Mouse (Mus musculus) liver, adult 10 weeks (tissue): ENCODE results near the gene Golga5. TPM values are rescaled to one million over a fixed set of nuclear protein-coding genes. Genes with fewer than 3 reads are reported as not detected.

Source experiments
- polyA plus RNA-seq: library from polyadenylated mRNA; stranded (reverse); fragments of 350-450 nt; fragmentation: Illumina TruSeq; extraction: RNeasy Lipid Tissue Mini Kit (QIAGEN cat#74804); gene quantifications from one replicate; pipeline ENCODE4 v1.2.3, GENCODE M21; 2014; ENCODE audit warnings: low read depth, low replicate concordance

Golga5 gene
- polyA plus RNA-seq: 17.4 TPM

DNA sequence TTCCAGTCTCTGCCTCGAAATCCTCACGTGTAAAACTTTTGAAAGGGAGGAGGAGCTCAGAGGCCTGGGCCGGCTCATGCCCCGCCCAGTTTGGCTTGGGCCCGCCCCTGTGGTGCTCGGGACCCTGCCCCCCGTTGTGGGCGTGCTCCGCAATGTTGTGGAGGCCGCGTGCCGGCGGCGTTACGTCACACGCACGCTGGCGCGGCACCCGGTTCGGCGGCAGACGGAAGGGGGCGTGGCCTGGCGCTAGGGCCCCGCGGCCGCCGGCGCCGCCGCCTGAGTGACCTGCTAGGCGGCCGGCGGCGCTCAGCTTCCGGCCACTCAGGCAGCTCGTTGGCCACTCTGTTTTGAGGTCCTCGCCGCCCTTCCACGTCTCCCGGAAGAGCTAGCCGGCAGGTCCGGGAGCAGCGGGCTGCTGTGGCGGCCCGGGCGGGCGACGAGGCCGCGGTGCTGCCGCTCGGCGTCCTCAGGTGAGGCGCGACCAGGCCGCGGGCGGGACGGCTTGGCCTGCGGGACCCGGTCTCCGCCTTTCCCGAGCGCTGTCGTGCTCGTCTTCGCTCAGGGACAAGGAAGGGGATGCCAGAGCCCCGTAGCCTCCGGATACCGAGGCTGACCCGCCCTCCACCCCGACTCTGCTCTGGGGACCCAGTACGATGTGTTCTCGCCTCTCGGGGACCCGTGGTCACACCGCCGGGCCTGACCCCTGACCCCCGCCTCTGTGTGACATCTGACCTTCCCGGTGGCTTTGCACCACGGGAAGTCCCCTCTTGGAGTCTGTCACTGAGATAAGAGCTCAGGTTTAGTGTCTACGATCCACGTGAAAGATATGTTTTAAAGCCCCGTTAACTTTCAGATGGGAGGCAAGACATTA lies at the start of gene Golga5:
Gene Golga5, plus strand, starts transcription at position 242 of the 871 bp plus-strand sequence.

DNA sequence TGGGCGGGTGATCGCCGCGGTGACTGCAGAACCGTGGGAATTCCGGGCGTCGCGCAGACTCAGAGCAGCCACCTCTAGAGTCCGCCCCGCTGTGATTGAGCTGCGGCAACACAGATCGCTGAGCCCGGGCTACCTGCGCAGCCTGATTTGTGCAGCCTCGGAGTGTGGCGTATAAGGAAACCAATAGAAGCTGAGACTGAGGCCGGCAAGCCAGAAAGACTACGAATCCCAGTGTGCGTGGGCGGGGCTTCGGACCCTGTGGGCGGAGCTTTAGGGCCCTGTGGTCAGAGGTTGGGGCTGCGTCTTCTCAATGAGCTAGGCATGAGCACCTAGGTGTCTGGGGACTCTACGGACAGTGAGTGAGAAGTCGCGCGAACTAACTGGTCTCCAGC lies 29.3 kb upstream of the Golga5 start, which contains the start of gene Lgmn:
Gene Lgmn, minus strand, starts transcription at position 182 of the 392 bp plus-strand sequence.

Other genes starting within 250 kb of the Golga5 start
- gene Rin3, start 186.1 kb upstream of the Golga5 start, polyA plus RNA-seq: 0.93 TPM
- 20.1 TPM for gene Lgmn, start 29.3 kb upstream of the Golga5 start, polyA plus RNA-seq
- gene Chga, start 85.8 kb downstream of the Golga5 start, polyA plus RNA-seq: not detected
- 0.87 TPM for gene Itpk1, start 235.8 kb downstream of the Golga5 start, polyA plus RNA-seq